Mouse (Mus musculus): ENCODE results near the gene Gm49387. TPM values are rescaled to one million over a fixed set of nuclear protein-coding genes. Genes with fewer than 3 reads are reported as not detected.

The Gm49387 gene
- polyA plus RNA-seq (2015; fragmentation: Nextera tagmentation; extraction: Ambion mirVana) = 1.7 and 4.4 TPM in 2 replicates

GRCm38 (mm10) chr14:31640346-31640889 is at the start of gene Gm49387:
Gm49387 (minus strand) TSS chr14:31640878.

GRCm38 (mm10) chr14:31640890-31641505 is 320 bp upstream of the Gm49387 start, which contains the start of the genes Btd and Hacl1:
Btd (plus strand) TSS chr14:31641028.
Hacl1 (minus strand) TSS chr14:31641286.

GRCm38 (mm10) chr14:31591243-31591642 is 49.4 kb downstream of the Gm49387 start, which contains the start of gene Colq:
Colq (minus strand) TSS chr14:31591343.

Other genes with a start within 250 kb of the Gm49387 start
- gene Sh3bp5, start 204.8 kb downstream of the Gm49387 start, polyA plus RNA-seq (2015; fragmentation: Nextera tagmentation; extraction: Ambion mirVana) = 31.4 and 55.7 TPM in 2 replicates
- 8.7 and 12.8 TPM in 2 replicates for gene Eaf1, start 146.5 kb downstream of the Gm49387 start, polyA plus RNA-seq (2015; fragmentation: Nextera tagmentation; extraction: Ambion mirVana)
- 50.2 and 56.8 TPM in 2 replicates for gene Mettl6, start 145.8 kb downstream of the Gm49387 start, polyA plus RNA-seq (2015; fragmentation: Nextera tagmentation; extraction: Ambion mirVana)
- 0.19 and 0.28 TPM in 2 replicates for gene Colq, start 49.5 kb downstream of the Gm49387 start, polyA plus RNA-seq (2015; fragmentation: Nextera tagmentation; extraction: Ambion mirVana)
- gene Btd, start 150 bp upstream of the Gm49387 start, polyA plus RNA-seq (2015; fragmentation: Nextera tagmentation; extraction: Ambion mirVana) = 44.6 and 69.2 TPM in 2 replicates
- 48.8 and 87.4 TPM in 2 replicates for gene Hacl1, start 408 bp upstream of the Gm49387 start, polyA plus RNA-seq (2015; fragmentation: Nextera tagmentation; extraction: Ambion mirVana)
- gene Ankrd28, start 189.8 kb upstream of the Gm49387 start, polyA plus RNA-seq (2015; fragmentation: Nextera tagmentation; extraction: Ambion mirVana) = 4.5 and 4.6 TPM in 2 replicates

Measured in adrenal gland, postnatal 0 days (tissue).